Comparison of ENCODE assay signal across 11 mouse cellular contexts in genomic region chr5:32192016-32192845, GRCm38 (mm10). TPM values are rescaled to one million over a fixed set of nuclear protein-coding genes. Genes with fewer than 3 reads are reported as not detected.
DNase-seq lines count a peak whose midpoint lies in the region; ATAC-seq and TF ChIP-seq lines count a peak whose summit lies in the region.
"Had no signal": no experiment of that assay in that cellular context is flagged by ENCODE, and none has a peak within 500 bp of the region (broad histone marks: within the 10 kb centered on the region; RNA-seq: fewer than 3 reads in every experiment).

No protein-coding gene starts in this region.

- H3K4me3 ChIP-seq in lung, embryonic 15.5 days, result no peak overlapping the region
- H3K4me3 ChIP-seq in heart, embryonic 12.5 days, result no peak overlapping the region
- no peak overlapping the region for H3K4me3 ChIP-seq in myocyte
- H3K4me3 ChIP-seq in forebrain, embryonic 16.5 days (replicated peaks; ENCODE audit: low read length), result no peak overlapping the region

- peaks cover 2% of the 10 kb centered on the region; the same call in 1 of the 2 replicates for H3K4me1 ChIP-seq in lung, embryonic 15.5 days
- peaks cover 16% of the 10 kb centered on the region for H3K4me1 ChIP-seq in heart, embryonic 12.5 days (replicated peaks)
- no peaks in the 10 kb centered on the region for H3K4me1 ChIP-seq in forebrain, embryonic 16.5 days (replicated peaks; ENCODE audit: control insufficient read depth, insufficient read depth, low read length)

- DNase-seq in lung, postnatal 4 days, result no peak
- peak; percentile 86 for DNase-seq in adrenal gland, adult 2 months
- no peak for DNase-seq in natural killer cell, adult 2 months (ENCODE audit: low spot score in 2 of 2)
- no peak for DNase-seq in layer of hippocampus, postnatal 25 days (ENCODE audit: extremely low spot score in 1 of 2, low spot score in 1 of 2)

- no peak overlapping the region for H3K9ac ChIP-seq in lung, embryonic 15.5 days
- H3K9ac ChIP-seq in heart, embryonic 12.5 days, result no peak overlapping the region
- no peak overlapping the region for H3K9ac ChIP-seq in forebrain, embryonic 16.5 days (replicated peaks; ENCODE audit: low read depth, low read length)

- 72% methylated on average over 16 of the region's 16 CpGs for whole genome bisulfite sequencing in lung, embryonic 15.5 days
- WGBS in heart, embryonic 12.5 days, result 60% methylated on average over 16 of the region's 16 CpGs
- WGBS in forebrain, embryonic 16.5 days, result 86% methylated on average over 16 of the region's 16 CpGs

- ATAC-seq in lung, embryonic 15.5 days (ENCODE audit: borderline replicate concordance, extremely low read depth, low FRiP score, low TSS enrichment), result 0 out of 2 replicates have a peak, but pooled peaks have one; percentile 41
- peak; percentile 52 for ATAC-seq in heart, embryonic 12.5 days (ENCODE audit: insufficient number of reproducible peaks, low FRiP score)
- ATAC-seq in forebrain, embryonic 16.5 days, result no peak
- ATAC-seq: midbrain, embryonic 16.5 days had no signal

- H3K27me3 ChIP-seq in lung, embryonic 15.5 days, result no peaks in the 10 kb centered on the region
- H3K27me3 ChIP-seq in heart, embryonic 12.5 days (replicated peaks), result no peaks in the 10 kb centered on the region
- H3K27me3 ChIP-seq in myocyte (ENCODE audit: control insufficient read depth, insufficient read depth, insufficient read length), result no peaks in the 10 kb centered on the region
- H3K27me3 ChIP-seq in forebrain, embryonic 16.5 days (replicated peaks; ENCODE audit: control insufficient read depth, insufficient read depth, low read length), result no peaks in the 10 kb centered on the region

- H3K27ac ChIP-seq in lung, embryonic 15.5 days, result no peak overlapping the region
- H3K27ac ChIP-seq in heart, embryonic 12.5 days (ENCODE audit: poor library complexity, severe bottlenecking), result peak overlapping the region; percentile 10; the same call in 1 of the 2 replicates
- H3K27ac ChIP-seq in forebrain, embryonic 16.5 days (ENCODE audit: low read length), result no peak overlapping the region

- peak; percentile 49 for TF ChIP-seq POLR2A in myocyte (IDR thresholded peaks at IDR 0.05; ENCODE audit: insufficient read length, low read depth)

- no peaks in the 10 kb centered on the region for H3K36me3 ChIP-seq in lung, embryonic 15.5 days
- H3K36me3 ChIP-seq in heart, embryonic 12.5 days, result no peaks in the 10 kb centered on the region
- H3K36me3 ChIP-seq in myocyte (ENCODE audit: control insufficient read depth, insufficient read depth), result no peaks in the 10 kb centered on the region
- H3K36me3 ChIP-seq in forebrain, embryonic 16.5 days (ENCODE audit: control insufficient read depth, insufficient read depth), result no peaks in the 10 kb centered on the region

- H3ac ChIP-seq in myocyte (ENCODE audit: control insufficient read depth, insufficient read length), result no peak overlapping the region

- no peaks in the 10 kb centered on the region for H3K9me3 ChIP-seq in lung, embryonic 15.5 days
- H3K9me3 ChIP-seq in heart, embryonic 12.5 days (replicated peaks), result no peaks in the 10 kb centered on the region
- no peaks in the 10 kb centered on the region for H3K9me3 ChIP-seq in forebrain, embryonic 16.5 days (ENCODE audit: control insufficient read depth, low read length)

- H3K79me2 ChIP-seq in myocyte (ENCODE audit: control insufficient read depth, insufficient read depth), result no peaks in the 10 kb centered on the region

- H3K4me2 ChIP-seq in lung, embryonic 15.5 days, result no peak overlapping the region
- H3K4me2 ChIP-seq in heart, embryonic 12.5 days, result no peak overlapping the region
- peak overlapping the region; percentile 66 for H3K4me2 ChIP-seq in myocyte (ENCODE audit: low read depth)
- no peak overlapping the region for H3K4me2 ChIP-seq in forebrain, embryonic 16.5 days (ENCODE audit: low read length)

TF ChIP-seq in myocyte, 11 proteins besides CTCF, POLR2A, EP300 and RAD21:
- TF ChIP-seq MYOD1 (IDR thresholded peaks at IDR 0.05; ENCODE audit: control insufficient read depth in 1 of 3, insufficient read length in 2 of 3, low read depth in 2 of 3), result peak in 1 of 3 experiments; percentile 51
- TF ChIP-seq POLR2AphosphoS2 (IDR thresholded peaks at IDR 0.05; ENCODE audit: insufficient read length, low read depth), result no peak
- TF ChIP-seq MYOG (IDR thresholded peaks at IDR 0.05; ENCODE audit: control insufficient read depth in 1 of 3, insufficient read depth in 1 of 3, insufficient read length in 2 of 3, low read depth in 2 of 3), result peak in 1 of 3 experiments; percentile 34
- TF ChIP-seq TCF12 (IDR thresholded peaks at IDR 0.05; ENCODE audit: insufficient read depth, poor library complexity, severe bottlenecking), result no peak

RNA-seq across cellular contexts. Expression of gene Plb1, which starts 40.3 kb away (rescaled TPM):
- 16.3 and 16.9 TPM in 2 replicates for polyA plus RNA-seq in lung, embryonic 15.5 days (2015; fragmentation: Nextera tagmentation; extraction: Ambion mirVana)
- total RNA-seq in adrenal gland, adult 2 months (2021), result not detected
- 0.02 and 0.17 TPM in 2 replicates for polyA plus RNA-seq in adrenal gland, adult 2 months (2012; rRNA removed)
- polyA plus RNA-seq in heart, embryonic 12.5 days (2016; fragmentation: Nextera tagmentation; extraction: Ambion mirVana), result 0.91 and 1.1 TPM in 2 replicates
- polyA plus RNA-seq in myocyte (2012; fragmentation: generic; extraction: Trizol), result 0.05 TPM
- 0.04 and 0.07 TPM in 2 replicates for polyA plus RNA-seq in forebrain, embryonic 16.5 days (2015; fragmentation: Nextera tagmentation; extraction: Ambion mirVana)
- 1 to 10 TPM in 1 of 2 experiments, under 1 TPM in 1; 0.42 to 1.2 TPM for total RNA-seq in layer of hippocampus, postnatal 25 days (2021)
- total RNA-seq: hematopoietic stem cell, adult 5-6 weeks had no signal
- polyA plus RNA-seq: embryonic facial prominence, embryonic 11.5 days had no signal

RNA-seq across cellular contexts. Expression of gene Fosl2, which starts 56.6 kb away (rescaled TPM):
- 3.3 and 3.6 TPM in 2 replicates for polyA plus RNA-seq in lung, embryonic 15.5 days (2015; fragmentation: Nextera tagmentation; extraction: Ambion mirVana)
- total RNA-seq in adrenal gland, adult 2 months (2021), result 100 to 1,000 TPM; 275 to 347 TPM
- 186 and 248 TPM in 2 replicates for polyA plus RNA-seq in adrenal gland, adult 2 months (2012; rRNA removed)
- polyA plus RNA-seq in heart, embryonic 12.5 days (2016; fragmentation: Nextera tagmentation; extraction: Ambion mirVana), result 3.3 and 3.8 TPM in 2 replicates
- polyA plus RNA-seq in myocyte (2012; fragmentation: generic; extraction: Trizol), result 30.9 TPM
- 3.7 and 3.8 TPM in 2 replicates for polyA plus RNA-seq in forebrain, embryonic 16.5 days (2015; fragmentation: Nextera tagmentation; extraction: Ambion mirVana)
- 10 to 100 TPM; 47.6 to 48.4 TPM for total RNA-seq in layer of hippocampus, postnatal 25 days (2021)
